Mouse (Mus musculus) thymus, postnatal 10 days (tissue): ENCODE measurements around the gene Zyx.
A peak's percentile ranks its signal among the peaks of the same experiment; 100 is the strongest.

Experiments used
- DNase-seq, 2 experiments: peaks; one replicate each; pipeline ENCODE4 v3.0.0; 2021; ENCODE audit warnings: low spot score in 2 of 2

Gene Zyx

DNA sequence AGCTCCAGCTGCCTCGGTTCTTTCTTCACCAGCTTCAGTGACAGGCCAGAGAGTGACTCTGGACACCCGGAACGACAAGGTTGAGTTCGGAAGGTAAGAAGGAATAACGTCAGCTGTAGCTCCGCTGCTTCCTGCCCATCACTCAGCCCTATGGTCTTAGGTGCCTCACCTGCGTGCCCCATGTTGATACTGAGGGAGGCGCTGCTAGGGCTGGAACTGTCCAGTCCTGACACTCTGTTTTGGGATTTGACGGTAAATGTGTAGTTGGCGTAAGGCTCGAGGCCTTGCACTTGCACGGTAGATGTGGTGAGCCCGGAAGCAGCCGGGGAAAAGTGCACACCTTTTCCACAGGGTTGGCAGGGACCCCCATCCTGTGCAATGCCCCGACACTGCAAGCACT is 15.2 kb downstream of the Zyx start:
- no peak for DNase-seq

DNA sequence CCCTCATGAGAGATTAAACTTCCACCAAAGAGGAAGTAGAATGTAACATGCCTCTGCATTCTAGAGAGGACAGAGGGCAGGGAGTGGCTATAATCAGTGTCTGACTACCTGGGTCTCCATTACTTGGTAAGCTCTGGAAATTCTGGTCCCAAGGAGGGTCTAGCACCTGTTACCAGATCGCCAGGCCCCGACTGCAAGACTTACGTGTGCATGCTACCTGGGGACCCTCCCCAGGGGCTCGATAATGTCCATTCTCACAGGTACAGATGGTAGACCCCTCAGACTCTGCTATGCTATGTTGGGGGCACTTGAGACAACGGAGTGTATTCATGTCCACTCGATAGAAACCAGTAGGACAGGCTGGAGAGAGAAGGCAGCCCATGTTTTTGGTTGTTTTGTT is 15.8 kb downstream of the Zyx start:
- DNase-seq, result no peak

DNA sequence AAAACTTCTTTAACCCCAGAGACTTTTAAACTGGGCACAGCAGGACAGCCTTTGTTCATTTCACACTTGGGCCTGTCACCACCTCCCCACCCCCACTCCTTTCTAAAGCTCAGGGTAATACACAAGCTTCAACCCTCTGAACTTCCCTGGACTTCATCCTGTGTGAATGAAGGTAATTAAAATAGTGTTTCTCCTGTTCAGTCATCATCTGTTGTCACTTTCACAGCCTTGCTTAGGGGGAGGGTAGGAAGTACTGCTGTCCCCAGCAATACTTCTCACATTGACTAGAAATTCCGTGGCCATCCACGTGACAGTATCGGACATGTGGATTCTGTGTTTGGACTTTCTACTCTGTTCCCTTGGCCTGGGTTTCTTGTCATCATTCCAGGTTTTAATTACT is 20.4 kb downstream of the Zyx start:
- DNase-seq, result no peak

- no peak for DNase-seq
These were observed 21.4 kb downstream of the Zyx start for GRCm38 (mm10) chr6:42370630-42371363.

GRCm38 (mm10) chr6:42372001-42372400 is 22.6 kb downstream of the Zyx start:
- DNase-seq, result no peak

GRCm38 (mm10) chr6:42372421-42372815 is 23.0 kb downstream of the Zyx start:
- no peak for DNase-seq

GRCm38 (mm10) chr6:42372816-42373547 is 23.6 kb downstream of the Zyx start, which contains the start of gene Epha1:
Epha1 (minus strand) TSS chr6:42373268.
- peak; percentile 46 to 74 for DNase-seq

DNA sequence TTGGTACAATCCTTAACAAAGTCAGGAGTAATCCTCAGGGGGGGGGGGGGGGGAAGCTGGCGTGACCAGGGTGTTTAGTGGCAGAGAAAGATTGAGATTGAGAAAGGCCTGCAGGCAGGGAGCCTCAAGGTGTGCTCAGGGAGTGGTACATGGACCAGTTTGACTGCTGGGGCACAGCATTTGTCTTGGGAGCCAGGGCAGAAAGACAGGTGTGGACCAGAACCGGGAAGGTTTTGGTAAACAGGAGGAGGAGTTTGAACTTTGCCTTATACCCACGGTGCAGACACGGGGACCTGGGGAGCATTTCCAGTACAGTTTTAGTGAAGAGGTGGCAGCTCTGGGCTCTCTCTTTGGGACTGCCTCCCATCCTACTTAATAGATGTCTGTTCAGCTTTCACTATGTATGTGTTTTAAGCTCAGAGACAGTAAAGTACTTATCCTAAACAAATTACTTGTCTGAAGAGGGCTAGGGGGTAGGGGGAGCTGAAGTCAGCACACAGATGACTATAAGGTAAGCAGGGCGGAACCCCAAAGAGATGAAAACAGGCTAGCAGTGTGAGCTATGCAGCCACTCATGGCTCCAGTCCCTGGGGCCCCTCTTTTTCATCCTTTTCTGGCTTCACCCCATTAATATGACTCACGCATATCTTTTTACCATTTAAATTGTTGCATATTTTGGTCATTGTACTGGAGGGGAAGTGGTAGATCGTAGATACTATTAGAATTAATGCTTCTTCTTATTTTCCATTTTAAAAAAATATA is 24.4 kb downstream of the Zyx start:
- no peak for DNase-seq

DNA sequence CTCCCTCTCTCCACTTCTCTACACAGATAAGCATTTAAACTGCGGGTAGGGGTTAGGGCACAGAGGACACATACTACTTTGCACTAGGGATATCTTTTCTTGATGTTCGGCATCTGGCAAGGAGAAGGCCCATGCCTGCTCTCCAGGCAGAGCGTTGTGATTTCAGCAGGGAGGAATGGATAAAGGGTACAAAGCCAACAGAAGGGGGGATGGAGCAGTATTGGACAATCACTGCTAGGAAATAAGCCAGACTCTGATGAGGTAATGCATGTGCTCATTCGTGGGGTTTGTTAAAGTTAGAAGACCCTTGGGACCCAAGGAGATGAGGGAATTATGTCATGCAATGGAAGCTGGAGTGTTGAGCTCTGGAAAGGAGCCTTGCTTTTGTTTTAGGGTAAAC is 25.3 kb downstream of the Zyx start:
- no peak for DNase-seq

DNA sequence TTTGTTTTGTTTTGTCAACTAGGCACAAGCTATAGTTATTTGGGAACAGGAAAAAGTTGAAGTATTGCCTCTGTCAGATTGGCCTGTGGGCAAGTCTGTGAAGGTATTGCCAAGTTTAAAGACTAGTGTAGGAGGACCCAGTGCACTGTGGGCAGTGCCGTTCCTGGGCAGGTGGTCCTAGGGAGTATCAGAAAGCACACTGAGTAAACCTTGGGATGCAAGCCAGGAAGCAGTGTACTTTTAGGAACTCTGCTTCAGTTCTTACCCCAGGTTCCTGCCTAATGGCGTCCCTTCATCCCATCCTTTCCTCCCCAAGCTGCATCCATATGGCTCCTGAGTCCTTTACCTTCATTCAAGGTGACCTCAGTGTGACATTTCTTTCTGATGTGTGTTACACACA is 25.7 kb downstream of the Zyx start:
- DNase-seq, result no peak

DNA sequence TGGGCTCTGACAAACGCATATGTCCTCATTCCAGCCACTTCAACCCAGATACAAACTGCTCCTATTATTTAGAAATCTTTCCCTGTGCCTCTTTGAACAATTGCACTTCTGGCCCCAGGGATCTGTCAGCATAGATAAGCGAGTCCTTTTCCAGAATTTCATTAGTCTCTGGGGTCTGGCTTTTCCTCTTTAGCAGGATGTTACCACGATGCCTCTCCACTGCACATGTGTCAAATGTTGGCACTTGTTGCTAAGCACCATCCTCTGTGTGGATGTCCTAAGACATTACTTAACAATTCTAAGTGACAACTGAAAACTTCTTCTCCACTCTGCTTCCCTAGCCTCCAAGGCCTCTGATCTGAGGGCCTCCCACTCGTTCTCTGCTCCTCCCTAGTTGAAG is 26.6 kb downstream of the Zyx start:
- no peak for DNase-seq

- DNase-seq, result no peak
These were observed 27.1 kb downstream of the Zyx start for GRCm38 (mm10) chr6:42376504-42377019.

DNA sequence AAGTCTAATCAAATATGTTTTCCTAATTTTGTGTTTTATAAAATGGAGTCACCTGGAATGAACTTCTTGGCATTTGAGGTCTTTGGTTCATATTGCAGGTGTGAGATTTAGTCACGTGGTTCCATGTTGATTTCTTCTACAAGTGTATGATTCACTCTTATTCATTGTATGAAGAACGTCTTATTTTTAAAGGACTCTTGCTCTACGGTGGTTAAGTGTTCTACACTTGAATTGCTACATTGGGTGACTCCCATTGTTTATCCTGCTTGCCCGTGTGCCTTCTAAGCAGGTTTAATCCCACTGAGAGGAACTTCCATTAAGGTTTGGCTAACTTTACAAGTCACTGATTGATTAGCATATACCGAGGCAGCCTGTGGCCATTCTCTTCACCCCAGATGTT is 27.9 kb downstream of the Zyx start:
- DNase-seq, result no peak

- no peak for DNase-seq
These were observed 30.1 kb downstream of the Zyx start for GRCm38 (mm10) chr6:42379551-42379950.

GRCm38 (mm10) chr6:42380416-42381144 is 31.1 kb downstream of the Zyx start:
- DNase-seq, result peak; percentile 36 to 58

- DNase-seq, result no peak
These were observed 31.8 kb downstream of the Zyx start for GRCm38 (mm10) chr6:42381221-42381620.

- DNase-seq, result no peak
These were observed 32.5 kb downstream of the Zyx start for GRCm38 (mm10) chr6:42381916-42382381.

- no peak for DNase-seq
These were observed 33.9 kb downstream of the Zyx start for GRCm38 (mm10) chr6:42383360-42383759.

- peak; percentile 34 to 47 for DNase-seq
These were observed 36.2 kb downstream of the Zyx start for GRCm38 (mm10) chr6:42385635-42386034.

- DNase-seq, result no peak
These were observed 42.4 kb downstream of the Zyx start for GRCm38 (mm10) chr6:42391796-42392330.
